Mouse (Mus musculus) embryonic stem cell, embryonic (primary cell): ENCODE measurements around the gene Clip4.

Experiments used
- CTCF ChIA-PET, 4 experiments: fragments of 300-600 bp in 2 of 4; fragments of 350-600 bp in 2 of 4; sonication (Branson Sonifier 250); formaldehyde crosslinking; loops; one replicate each; lab custom pipeline; 2022; ENCODE audit warnings: inconsistent platforms in 2 of 4; lab: Charles Lee
- POLR2A ChIA-PET, 4 experiments: fragments of 300-600 bp in 2 of 4; fragments of 350-600 bp in 2 of 4; sonication (Branson Sonifier 250); formaldehyde crosslinking; loops; one replicate each; lab custom pipeline; 2022; ENCODE audit warnings: antibody characterized with exemption in 4 of 4, inconsistent platforms in 1 of 4; lab: Charles Lee

Gene Clip4

GRCm38 (mm10) chr17:71864039-71864438 is 95.8 kb downstream of the Clip4 start:
- CTCF ChIA-PET, result no interaction called here

GRCm38 (mm10) chr17:71865437-71865836 is 97.2 kb downstream of the Clip4 start:
- CTCF ChIA-PET, result no interaction called here

More at GRCm38 (mm10) chr17:71864039-71864438, 95.8 kb downstream of the Clip4 start:
- POLR2A ChIA-PET, result no interaction called here

GRCm38 (mm10) chr17:71867892-71868291 is 99.6 kb downstream of the Clip4 start:
- ChIA-PET POLR2A (interaction anchor here in 1 of 4 experiments (0.7 to 1.2 kb wide), 2 partner anchors 66 to 187 kb away, joined by 3 read pairs; no protein-coding TSS in a partner anchor), CTCF (interaction anchor here in 1 of 4 experiments (0.7 kb wide), 1 partner anchor 138 kb away, joined by 3 read pairs; no protein-coding TSS in a partner anchor)

More at GRCm38 (mm10) chr17:71865437-71865836, 97.2 kb downstream of the Clip4 start:
- POLR2A ChIA-PET, result interaction anchor here in 1 of 4 experiments (0.9 kb wide), 1 partner anchor 314 kb away, joined by 3 read pairs; the partner anchor contains the start of gene Spdya

DNA sequence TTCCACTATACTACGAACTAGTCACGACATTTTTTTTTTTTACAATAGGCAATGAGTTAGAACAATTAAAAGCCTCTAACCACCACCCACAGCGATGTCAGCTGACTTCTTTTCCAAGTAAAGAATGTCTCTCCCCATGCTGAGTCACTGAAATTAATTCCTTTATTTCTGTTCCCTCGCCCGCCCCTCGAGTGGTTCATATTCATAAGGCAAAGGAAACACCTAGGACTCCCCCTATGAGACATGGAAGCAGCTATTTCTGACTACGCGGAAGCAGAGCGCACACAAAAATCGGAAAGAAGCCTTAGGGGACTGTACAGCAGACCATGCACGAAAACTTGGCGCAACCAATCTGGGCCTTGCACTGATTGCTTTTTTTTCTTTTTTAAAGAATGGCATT is 100.6 kb downstream of the Clip4 start:
- ChIA-PET CTCF (interaction anchor here in 1 of 4 experiments (0.6 kb wide), 1 partner anchor 117 kb away, joined by 4 read pairs; no protein-coding TSS in a partner anchor), POLR2A (no interaction called here)

DNA sequence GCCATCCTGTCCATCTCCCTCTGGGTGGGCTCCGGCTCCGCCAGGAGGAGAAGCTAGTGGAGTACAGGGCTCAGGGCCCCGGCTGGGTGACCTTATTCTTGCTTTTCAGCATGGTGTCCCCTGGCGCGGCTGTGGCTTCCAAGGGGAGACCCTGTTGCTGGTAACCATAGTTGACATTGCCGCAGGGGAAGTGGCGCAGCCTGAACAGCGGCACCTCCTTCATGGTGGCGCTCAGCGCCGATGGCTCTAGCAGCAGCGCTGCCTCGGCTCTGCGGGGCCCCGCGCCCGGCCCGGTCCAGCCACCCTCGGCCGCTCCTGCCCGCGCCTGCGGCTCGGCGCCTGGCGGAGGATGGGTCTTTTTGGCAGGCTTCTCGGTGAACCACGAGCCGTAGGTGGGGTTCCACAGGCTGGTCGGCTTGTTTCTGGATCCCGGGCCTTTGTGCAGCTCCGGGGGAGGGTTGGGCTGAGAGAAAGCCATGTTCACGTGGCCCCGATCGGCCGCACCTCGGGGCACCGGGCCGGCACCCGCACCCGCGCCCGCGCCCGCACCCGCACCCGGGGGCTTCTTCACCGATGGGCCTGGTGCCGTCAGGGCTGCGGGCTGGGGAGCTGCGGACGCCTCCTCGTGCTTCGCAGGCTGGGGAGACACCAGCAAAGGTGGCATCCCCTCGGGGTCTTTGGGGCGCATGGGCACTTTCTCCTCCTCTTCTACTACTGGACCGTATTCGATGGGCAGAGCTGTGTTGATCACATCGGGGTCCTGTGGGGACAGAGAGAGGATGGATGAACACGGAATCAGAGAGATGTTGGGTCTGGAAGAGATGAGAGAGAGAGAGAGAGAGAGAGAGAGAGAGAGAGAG is 101.3 kb downstream of the Clip4 start:
- POLR2A ChIA-PET, result interaction anchor here in 3 of 4 experiments (0.7 to 1.1 kb wide), 6 partner anchors 59 to 1710 kb away, joined by 3 to 4 read pairs (median 3); partner anchors contain the start of gene Ypel5 (in 1 of the 3)
- CTCF ChIA-PET, result interaction anchor here (0.6 to 2.4 kb wide), 8 partner anchors 13 to 1000 kb away, joined by 3 to 17 read pairs (median 6); partner anchors contain the start of gene Togaram2 (in 1 of the 4)

GRCm38 (mm10) chr17:71870232-71870621 is 102.0 kb downstream of the Clip4 start:
- POLR2A ChIA-PET, result interaction anchor here (0.6 to 1.1 kb wide), 8 partner anchors 59 to 1709 kb away, joined by 3 to 4 read pairs (median 3); partner anchors contain the start of gene Ypel5 (in 1 of the 4)

DNA sequence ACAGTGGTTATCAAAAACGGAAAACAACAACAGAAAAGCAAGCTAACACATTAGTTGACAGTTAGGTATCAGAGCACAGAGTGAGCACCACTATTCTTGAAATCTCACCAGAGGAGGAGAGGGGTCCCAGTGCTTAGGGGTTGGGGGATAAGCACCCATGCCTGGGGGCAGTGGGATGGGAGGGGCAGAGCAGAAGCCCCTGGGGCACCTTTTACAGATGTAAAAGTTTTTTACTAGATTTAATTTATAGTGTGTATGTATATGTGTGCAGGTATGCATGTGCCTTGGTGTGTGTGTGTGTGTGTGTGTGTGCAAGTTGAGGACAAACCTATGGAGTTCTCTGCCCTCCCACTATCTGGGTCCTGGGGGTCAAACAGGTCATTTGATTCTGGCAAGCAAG is 102.4 kb downstream of the Clip4 start:
- CTCF ChIA-PET, result interaction anchor here (0.5 to 2.4 kb wide), 9 partner anchors 14 to 999 kb away, joined by 3 to 17 read pairs (median 6); partner anchors contain the start of gene Togaram2 (in 1 of the 4)
- POLR2A ChIA-PET, result interaction anchor here in 3 of 4 experiments (0.6 to 1.1 kb wide), 7 partner anchors 58 to 1709 kb away, joined by 3 to 4 read pairs (median 3); partner anchors contain the start of gene Ypel5 (in 1 of the 3)

More at GRCm38 (mm10) chr17:71870232-71870621, 102.0 kb downstream of the Clip4 start:
- CTCF ChIA-PET, result interaction anchor here (0.5 to 2.4 kb wide), 9 partner anchors 14 to 1000 kb away, joined by 3 to 17 read pairs (median 6); partner anchors contain the start of gene Togaram2 (in 1 of the 4)

DNA sequence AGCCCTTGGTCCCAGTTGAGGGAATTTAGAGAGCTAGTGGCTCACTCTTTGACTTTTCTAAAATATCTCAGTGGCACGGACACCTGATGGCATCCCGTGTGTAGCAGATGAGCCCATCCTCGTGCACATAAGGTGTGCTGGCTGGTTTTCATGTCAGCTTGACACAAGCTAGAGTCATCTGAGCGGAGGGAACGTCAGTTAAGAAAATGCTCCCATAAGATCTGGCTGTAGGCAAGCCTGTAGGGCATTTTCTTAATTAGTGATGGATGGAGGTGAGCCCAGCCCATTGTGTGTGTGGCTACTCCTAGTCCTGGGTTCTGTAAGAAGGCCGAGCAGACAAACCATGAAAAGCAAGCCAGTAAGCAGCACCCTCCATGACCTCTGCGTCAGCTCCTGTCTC is 103.7 kb downstream of the Clip4 start:
- ChIA-PET CTCF (interaction anchor here (0.6 to 2.2 kb wide), 8 partner anchors 16 to 292 kb away, joined by 3 to 9 read pairs (median 3); partner anchors contain the start of gene Togaram2 (in 1 of the 4)), POLR2A (interaction anchor here in 2 of 4 experiments (0.6 kb wide), 2 partner anchors 20 to 152 kb away, joined by 4 to 5 read pairs; no protein-coding TSS in a partner anchor)

GRCm38 (mm10) chr17:71872976-71873375 is 104.7 kb downstream of the Clip4 start:
- CTCF ChIA-PET, result interaction anchor here (0.6 to 2.2 kb wide), 8 partner anchors 23 to 201 kb away, joined by 3 to 9 read pairs (median 4); partner anchors contain the start of gene Togaram2 (in 1 of the 4)
- POLR2A ChIA-PET, result no interaction called here

DNA sequence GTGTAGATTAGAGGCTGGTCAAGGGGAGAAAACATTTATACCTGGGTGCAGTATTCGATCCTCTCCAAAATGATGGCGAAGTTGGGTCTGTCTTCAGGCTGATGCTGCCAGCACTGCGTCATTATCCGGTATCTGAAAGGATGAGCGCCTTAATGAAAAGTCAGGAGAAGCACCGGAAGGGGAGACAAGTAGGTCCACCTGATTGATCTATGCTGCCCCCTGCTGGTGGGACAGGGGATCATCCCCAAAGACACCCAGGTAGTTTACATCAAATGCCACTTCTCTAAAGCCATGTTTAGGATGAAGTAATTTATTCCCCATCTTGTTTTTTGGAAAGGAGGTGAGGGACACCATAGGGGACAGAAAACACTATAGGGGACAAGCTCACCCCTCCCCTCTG is 105.8 kb downstream of the Clip4 start:
- POLR2A ChIA-PET, result no interaction called here

GRCm38 (mm10) chr17:71874795-71875194 is 106.5 kb downstream of the Clip4 start:
- ChIA-PET CTCF (interaction anchor here in 1 of 4 experiments (0.6 kb wide), 1 partner anchor 1350 kb away, joined by 3 read pairs; no protein-coding TSS in a partner anchor), POLR2A (no interaction called here)

More for the DNA sequence above, 105.8 kb downstream of the Clip4 start:
- CTCF ChIA-PET, result interaction anchor here in 2 of 4 experiments (0.9 to 2.2 kb wide), 3 partner anchors 21 to 202 kb away, joined by 3 to 9 read pairs (median 5); partner anchors contain the start of gene Togaram2 (in 1 of the 2)

- CTCF ChIA-PET, result interaction anchor here in 2 of 4 experiments (0.5 to 0.6 kb wide), 3 partner anchors 605 to 1666 kb away, joined by 3 to 4 read pairs (median 3); no protein-coding TSS in a partner anchor
- POLR2A ChIA-PET, result no interaction called here
Measured at GRCm38 (mm10) chr17:71875492-71875891, 107.2 kb downstream of the Clip4 start.

DNA sequence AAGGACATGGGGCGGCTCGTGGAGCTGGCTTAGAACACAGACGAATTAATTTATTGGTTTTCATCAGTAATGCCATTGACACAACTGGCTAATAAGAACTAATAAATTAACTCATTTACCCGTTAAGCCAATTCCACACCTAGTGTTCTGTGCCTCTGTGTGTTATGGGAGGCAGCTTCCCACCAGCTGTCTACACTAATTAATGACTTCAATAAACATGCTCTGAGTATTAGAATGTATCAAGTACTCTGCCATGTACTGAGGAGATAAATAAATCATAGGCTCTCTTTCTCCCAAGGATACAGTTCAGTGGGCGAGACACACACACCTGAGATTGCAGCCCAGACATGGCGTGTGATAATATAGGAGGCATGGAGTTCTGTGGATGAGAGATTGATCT is 113.1 kb downstream of the Clip4 start:
- CTCF ChIA-PET, result no interaction called here
- POLR2A ChIA-PET, result interaction anchor here in 1 of 4 experiments (1.4 kb wide), 1 partner anchor 265 kb away, joined by 3 read pairs; no protein-coding TSS in a partner anchor

DNA sequence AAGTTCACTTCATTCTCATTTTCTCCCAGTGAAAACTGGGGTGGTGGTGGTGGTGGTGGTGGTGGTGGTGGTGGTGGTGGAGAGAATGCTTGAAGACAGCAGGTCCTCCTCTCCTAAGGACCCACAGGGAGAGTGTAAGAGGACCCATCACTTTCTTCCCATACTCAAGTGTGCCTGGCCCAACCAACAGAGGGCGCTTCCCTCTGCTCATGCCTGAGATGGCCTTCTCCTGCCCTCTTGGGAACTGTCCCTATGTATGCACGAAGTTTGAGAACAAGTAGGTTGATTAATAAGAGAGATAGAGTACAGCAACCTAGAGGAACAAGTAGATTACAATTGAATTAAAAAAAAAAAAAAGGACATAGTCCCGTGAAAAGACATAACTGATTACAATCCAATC is 140.8 kb downstream of the Clip4 start:
- ChIA-PET POLR2A (no interaction called here), CTCF (interaction anchor here in 1 of 4 experiments (0.7 to 1.1 kb wide), 2 partner anchors 13 to 431 kb away, joined by 4 to 7 read pairs; no protein-coding TSS in a partner anchor)

DNA sequence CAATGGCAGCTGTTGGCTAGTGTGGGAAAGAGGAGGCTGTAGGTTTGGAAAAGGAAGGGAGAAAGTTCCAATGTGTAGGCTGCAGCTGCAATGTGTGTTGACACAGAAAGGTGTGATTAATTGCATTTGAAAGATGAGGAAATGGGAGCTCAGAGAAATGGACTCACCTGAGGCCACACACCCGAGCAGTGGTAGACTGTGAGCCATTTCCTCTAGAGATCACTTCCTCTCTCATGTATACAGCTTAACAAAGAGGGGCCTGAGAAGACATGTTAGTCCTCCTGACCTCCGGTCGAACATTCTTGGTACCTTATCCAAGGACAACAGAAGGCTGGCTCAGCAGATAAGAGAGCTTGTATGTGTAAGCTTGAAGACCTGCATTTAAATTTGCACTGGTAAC is 144.9 kb downstream of the Clip4 start:
- POLR2A ChIA-PET, result no interaction called here
- CTCF ChIA-PET, result interaction anchor here in 2 of 4 experiments (0.7 to 0.8 kb wide), 2 partner anchors 20 to 494 kb away, joined by 3 read pairs; no protein-coding TSS in a partner anchor
